Mouse (Mus musculus) liver (tissue): ENCODE results near the gene Vat1l.

Experiments used
- DNase-seq: peaks from one replicate; pipeline ENCODE4 v3.0.0-alpha.2; 2020; ENCODE audit warnings: mixed read lengths

Gene Vat1l

GRCm38 (mm10) chr8:114300072-114300471, 94.7 kb downstream of the Vat1l start:
- no peak for DNase-seq

GRCm38 (mm10) chr8:114306296-114306695, 100.9 kb downstream of the Vat1l start:
- DNase-seq, result no peak

- DNase-seq, result no peak
Observed at GRCm38 (mm10) chr8:114314669-114315325, 109.4 kb downstream of the Vat1l start.

- DNase-seq, result no peak
Observed at GRCm38 (mm10) chr8:114318161-114318560, 112.7 kb downstream of the Vat1l start.

- no peak for DNase-seq
Observed at GRCm38 (mm10) chr8:114322096-114322495, 116.7 kb downstream of the Vat1l start.

- no peak for DNase-seq
Observed at GRCm38 (mm10) chr8:114331928-114332327, 126.5 kb downstream of the Vat1l start.

- no peak for DNase-seq
Observed at GRCm38 (mm10) chr8:114332949-114333348, 127.5 kb downstream of the Vat1l start.

- no peak for DNase-seq
Observed at GRCm38 (mm10) chr8:114335721-114336120, 130.3 kb downstream of the Vat1l start.

GRCm38 (mm10) chr8:114342276-114342675, 136.9 kb downstream of the Vat1l start:
- no peak for DNase-seq

GRCm38 (mm10) chr8:114344789-114345188, 139.4 kb downstream of the Vat1l start:
- no peak for DNase-seq

GRCm38 (mm10) chr8:114346045-114346444, 140.6 kb downstream of the Vat1l start:
- DNase-seq, result no peak

- DNase-seq, result no peak
Observed at GRCm38 (mm10) chr8:114351643-114352427, 146.4 kb downstream of the Vat1l start.

- no peak for DNase-seq
Observed at GRCm38 (mm10) chr8:114360506-114360905, 155.1 kb downstream of the Vat1l start.

- DNase-seq, result no peak
Observed at GRCm38 (mm10) chr8:114363167-114363566, 157.8 kb downstream of the Vat1l start.

- DNase-seq, result no peak
Observed at GRCm38 (mm10) chr8:114363656-114364055, 158.2 kb downstream of the Vat1l start.

GRCm38 (mm10) chr8:114369038-114369976, 163.9 kb downstream of the Vat1l start:
- DNase-seq, result peak; percentile 57

- no peak for DNase-seq
Observed at GRCm38 (mm10) chr8:114374390-114374789, 169.0 kb downstream of the Vat1l start.

- no peak for DNase-seq
Observed at GRCm38 (mm10) chr8:114384189-114384588, 178.8 kb downstream of the Vat1l start.

GRCm38 (mm10) chr8:114387494-114387893, 182.1 kb downstream of the Vat1l start:
- no peak for DNase-seq

GRCm38 (mm10) chr8:114390465-114391254, 185.2 kb downstream of the Vat1l start:
- no peak for DNase-seq

GRCm38 (mm10) chr8:114398326-114398725, 192.9 kb downstream of the Vat1l start:
- no peak for DNase-seq

- DNase-seq, result no peak
Observed at GRCm38 (mm10) chr8:114399273-114399672, 193.9 kb downstream of the Vat1l start.
